Mouse (Mus musculus) T-cell, adult 2 months (primary cell): Measurements from ENCODE around the gene Lrg1.
A peak's percentile ranks its signal among the peaks of the same experiment; 100 is the strongest.
"Not testable (repeated sequence)": the region's sequence is repeated elsewhere in the genome, so short reads cannot be mapped to it uniquely, and the experiment has no call there.

Experiments
- DNase-seq: peaks from one replicate; pipeline ENCODE4 v3.0.0; 2022; ENCODE audit warnings: low spot score

Gene Lrg1

DNA sequence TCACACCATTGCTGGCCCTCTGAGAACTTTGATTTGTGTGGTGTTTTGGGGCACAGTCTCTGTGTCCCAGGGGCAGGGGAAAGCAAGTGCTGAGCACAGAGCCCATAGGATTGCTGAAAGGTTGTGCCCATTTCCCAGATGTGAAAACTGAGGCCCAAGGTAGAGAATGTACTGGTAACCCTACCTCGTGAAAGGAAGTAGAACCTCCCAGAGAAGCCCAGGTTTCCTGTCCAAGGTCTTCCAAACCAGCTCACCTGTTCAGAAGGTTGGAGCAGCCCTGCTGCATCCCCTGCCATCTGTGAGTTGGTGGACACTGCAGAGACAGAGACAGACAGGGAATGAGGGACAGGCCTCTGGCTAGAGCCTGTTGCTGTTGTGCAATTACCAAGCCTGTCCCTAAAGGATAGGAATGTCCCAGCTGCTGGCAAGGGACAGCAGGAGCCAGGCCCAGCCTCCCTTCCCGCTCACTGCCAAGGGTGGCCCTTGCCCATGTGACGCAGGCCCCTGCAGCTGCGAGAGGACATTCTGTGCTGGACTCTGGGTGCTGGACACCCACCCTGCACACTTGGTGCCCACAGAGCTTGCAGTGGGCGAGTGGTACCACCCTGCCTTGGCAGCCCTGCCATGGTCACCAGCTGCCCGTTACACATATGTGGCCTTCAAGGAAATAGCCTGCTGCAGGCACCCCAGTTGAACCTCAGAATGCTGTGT, 13.3 kb downstream of the Lrg1 start:
- DNase-seq = no peak

DNA sequence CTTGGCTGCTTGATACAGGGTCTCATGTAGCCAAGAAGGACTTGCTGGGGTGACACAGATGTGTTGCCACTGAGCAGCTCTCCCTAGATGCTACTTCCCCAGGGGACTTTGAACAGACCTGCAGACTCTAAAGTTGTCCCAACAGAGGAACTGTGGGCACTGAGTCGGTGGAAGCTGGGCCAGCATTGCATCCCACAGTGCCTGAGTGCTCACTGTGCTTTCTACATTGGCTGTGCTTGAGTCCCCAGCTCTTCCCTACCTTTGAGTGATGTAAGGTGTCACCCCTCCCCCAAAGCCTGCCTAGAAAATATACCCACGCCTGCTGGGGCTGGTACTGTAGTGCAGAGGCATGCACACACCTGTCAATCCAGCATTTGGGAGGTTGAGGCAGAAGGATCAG, 14.1 kb downstream of the Lrg1 start:
- no peak for DNase-seq

DNA sequence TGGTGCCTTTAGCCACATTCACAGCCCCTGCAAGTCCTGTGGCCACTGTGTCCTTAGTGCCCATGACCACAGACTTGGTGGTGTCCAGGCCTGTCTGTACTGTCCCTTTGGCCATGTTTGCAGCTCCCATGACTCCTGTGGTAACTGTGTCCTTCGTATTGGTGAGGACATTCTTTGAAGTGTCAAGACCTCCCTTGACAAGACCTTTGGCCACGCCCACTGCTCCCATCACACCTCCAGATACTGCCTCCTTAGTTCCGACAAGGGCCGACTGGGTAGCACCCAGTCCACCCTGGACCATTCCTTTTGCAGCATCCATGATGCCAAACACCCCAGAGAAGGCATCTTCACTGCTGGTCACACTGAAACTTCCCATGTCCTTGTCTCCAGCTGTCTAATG, 14.8 kb downstream of the Lrg1 start:
- no peak for DNase-seq

DNA sequence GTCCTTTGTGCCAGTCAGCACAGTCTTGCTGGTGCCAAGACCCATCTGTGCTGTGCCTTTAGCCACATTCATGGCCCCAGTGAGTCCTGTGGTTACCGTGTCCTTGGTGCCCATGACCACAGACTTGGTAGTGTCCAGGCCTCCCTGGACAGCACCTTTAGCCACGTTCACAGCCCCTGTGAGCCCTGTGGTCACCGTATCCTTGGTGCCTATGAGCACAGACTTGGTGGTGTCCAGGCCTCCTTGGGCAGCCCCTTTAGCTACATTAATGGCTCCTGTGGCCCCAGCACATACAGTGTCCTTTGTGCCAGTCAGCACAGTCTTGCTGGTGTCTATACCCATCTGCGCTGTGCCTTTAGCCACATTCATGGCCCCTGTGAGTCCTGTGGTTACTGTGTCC, 15.4 kb downstream of the Lrg1 start:
- not testable (repeated sequence) for DNase-seq

DNA sequence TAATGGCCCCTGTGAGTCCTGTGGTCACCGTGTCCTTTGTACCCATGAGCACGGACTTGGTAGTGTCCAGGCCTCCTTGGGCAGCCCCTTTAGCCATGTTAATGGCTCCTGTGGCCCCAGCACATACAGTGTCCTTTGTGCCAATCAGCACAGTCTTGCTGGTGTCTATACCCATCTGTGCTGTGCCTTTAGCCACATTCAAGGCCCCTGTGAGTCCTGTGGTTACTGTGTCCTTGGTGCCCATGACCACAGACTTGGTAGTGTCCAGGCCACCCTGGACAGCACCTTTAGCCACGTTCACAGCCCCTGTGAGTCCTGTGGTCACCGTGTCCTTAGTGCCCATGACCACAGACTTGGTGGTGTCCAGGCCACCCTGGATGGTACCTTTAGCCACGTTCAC, 17.0 kb downstream of the Lrg1 start:
- DNase-seq = not testable (repeated sequence)

DNA sequence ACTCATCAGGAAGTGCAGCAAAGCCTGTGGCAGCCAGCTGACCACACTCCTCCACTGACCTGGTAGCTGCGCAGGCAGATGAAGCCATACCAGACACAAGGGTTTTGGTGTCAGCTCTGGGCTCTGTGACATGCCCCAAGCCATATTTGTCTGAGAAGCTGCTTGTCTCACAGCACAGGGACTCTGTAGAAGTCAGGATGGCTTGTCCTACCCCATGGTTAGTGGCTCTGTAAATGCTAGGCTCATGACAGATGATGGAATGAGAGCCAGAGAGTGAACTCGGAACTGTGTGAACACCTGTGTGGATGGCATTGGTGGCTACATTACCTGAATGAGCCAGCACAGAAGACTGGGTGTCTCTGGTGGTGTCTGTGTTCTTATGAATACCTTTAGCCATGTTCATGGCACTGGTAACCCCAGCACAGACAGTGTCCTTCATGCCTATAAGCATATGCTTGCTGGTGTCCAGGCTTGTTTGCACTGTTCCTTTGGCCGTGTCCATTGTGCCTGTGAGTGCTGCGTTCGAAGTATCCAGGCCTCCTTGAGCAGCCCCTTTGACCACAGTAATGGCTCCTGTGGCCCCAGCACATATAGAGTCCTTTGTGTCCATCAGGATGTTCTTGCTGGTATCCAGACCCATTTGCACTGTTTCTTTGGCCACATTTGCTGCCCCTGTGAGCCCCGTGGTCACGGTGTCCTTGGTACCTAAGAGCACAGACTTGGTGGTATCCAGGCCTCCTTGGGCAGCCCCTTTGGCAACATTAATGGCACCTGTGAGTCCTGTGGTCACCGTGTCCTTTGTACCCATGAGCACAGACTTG, 18.1 kb downstream of the Lrg1 start:
- no peak for DNase-seq

DNA sequence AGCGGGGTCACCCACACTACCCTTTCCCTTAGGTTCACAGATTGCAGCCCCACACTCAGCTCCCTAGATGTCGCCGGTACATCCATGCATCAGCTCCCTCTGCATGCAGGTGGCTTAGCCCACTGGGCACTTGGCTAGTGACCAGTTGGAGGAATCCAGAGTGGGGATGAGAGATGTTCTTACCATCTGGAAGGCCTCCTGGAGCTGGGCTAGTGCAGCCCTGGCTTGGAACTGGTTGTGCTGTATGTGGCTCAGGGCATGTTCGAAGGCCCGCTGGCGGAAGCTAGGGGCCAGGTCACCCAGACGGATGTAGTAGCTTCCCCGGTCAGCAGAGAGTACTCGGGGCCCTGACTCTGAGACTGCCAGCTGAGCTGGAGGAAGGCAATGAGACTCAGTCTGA, 18.9 kb downstream of the Lrg1 start:
- no peak for DNase-seq

DNA sequence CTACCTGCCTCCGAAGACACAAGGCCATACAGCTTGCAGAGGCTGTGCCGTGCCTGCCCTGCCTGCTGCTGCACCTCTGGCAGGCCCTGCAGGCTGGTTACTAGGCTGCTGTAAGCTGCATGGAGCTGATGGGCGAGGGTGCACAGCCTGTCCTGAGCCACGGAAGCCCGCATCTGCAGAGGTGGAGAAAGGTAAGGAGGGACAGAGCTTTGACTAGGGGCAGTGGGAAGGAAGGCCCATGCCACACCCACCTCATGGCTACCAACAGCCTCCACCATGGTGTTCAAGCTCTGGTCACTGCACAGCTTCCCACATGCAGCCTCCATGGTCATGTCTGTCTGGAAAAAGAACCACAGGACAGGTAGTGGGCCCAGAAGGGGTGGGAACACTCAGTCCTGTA, 19.6 kb downstream of the Lrg1 start:
- DNase-seq = no peak

DNA sequence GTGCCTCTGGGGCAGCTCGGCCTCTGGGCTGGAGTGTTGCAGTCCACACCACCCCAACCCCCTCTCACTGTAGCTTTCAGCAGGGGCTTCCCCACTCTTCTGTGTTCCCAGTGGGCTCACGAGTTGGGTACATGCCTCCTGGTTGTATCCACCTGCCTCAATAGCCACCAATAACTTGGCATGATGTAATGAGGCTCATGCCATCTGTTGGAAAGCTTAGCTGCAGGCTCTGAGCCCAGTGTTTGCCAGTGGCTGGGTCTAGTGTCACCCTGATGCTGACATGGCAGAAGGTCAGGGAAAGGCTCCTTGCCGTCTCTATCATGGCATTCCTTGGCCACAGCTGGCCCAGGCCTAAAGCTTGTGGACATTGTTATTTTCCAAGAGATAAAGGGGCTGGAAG, 21.0 kb downstream of the Lrg1 start:
- no peak for DNase-seq

DNA sequence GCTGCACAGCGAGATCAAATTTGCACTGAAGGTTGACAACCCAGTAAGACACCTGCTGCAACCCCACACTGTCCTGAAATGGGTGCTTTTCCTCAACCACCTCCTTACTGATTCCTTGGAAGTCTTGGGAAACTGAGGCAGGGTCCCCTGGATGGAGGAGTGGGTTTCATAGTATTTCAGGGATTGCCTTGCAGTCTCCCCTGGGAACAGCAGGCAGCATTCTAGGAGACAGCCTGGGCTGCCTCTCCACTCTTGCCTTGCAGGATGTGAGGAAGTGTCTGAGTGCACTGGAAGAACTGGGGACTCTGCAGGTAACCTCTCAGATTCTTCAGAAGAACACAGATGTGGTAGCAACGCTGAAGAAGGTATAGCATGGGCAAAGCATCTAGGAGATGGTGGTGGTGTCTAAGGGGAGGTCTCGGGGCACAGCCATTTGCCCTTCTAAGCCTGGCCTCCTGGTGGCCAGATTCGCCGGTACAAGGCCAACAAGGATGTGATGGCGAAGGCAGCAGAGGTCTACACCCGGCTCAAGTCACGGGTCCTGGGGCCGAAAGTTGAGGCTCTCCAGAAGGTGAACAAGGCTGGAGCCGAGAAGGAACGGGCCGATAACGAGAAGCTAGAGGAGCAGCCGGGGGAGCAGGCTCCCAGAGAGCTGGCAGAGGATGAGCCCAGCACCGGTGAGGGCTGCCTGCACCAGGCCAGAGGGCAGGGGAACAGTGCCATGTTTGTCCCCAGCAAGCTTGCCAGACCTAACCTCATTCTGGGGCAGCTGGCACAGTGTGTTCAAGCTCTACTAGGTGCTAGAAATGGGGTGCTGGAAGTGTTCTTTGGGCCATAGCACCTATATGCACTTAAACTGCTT, 22.9 kb downstream of the Lrg1 start:
- no peak for DNase-seq

DNA sequence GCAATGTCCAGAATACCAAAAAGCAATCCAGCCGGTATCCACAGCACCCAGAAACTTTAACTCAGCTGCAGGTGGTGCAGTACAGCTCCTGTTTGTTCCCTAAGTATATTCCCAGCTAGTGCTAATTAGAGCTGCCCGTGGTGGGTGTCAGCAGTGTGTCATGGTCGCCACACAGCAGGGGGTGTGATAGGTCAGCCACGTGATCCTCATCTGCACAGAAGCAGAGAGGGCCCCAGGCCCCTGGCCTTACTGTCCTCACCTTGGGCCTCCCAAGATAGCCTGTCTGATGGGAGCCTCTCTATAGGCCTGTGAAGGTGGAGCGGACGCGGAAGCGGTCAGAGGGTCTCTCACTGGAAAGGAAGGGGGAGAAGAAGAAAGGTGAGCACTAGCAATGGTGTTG, 23.6 kb downstream of the Lrg1 start:
- DNase-seq = no peak

DNA sequence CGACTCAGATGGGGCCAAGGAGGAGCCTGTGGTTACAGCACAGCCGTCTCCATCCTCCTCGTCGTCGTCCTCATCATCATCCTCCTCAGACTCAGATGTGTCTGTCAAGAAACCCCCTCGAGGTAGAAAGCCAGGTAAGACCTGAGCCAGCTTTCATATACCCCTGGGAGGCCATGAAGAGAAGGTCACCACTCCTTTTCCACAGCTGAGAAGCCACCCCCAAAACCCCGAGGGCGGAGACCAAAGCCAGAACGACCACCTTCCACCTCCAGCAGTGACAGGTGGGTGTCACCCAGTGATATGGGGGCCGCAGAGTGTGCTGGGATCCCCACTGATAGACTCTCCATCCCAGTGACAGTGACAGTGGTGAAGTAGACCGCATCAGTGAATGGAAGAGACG, 24.9 kb downstream of the Lrg1 start:
- DNase-seq = no peak

DNA sequence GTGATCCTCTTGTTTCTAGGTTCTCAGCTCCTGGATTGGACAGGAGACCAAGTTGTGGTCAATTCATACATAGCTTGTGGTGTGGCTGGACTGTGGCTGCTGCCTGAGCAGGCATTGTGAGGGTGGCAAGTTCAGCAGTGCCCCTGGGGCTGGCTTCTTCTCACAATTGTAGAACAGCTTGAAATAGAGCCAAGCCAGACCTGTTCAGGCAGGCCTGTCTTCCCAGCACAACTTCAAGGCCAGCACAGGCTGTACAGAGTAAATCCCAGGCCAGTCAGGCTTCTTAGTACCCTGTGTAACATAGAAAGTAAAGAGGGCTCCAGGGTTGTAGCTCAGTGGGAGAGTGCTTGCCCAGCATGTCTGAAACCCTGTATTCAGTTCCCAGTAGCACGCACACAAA, 29.0 kb downstream of the Lrg1 start:
- no peak for DNase-seq

DNA sequence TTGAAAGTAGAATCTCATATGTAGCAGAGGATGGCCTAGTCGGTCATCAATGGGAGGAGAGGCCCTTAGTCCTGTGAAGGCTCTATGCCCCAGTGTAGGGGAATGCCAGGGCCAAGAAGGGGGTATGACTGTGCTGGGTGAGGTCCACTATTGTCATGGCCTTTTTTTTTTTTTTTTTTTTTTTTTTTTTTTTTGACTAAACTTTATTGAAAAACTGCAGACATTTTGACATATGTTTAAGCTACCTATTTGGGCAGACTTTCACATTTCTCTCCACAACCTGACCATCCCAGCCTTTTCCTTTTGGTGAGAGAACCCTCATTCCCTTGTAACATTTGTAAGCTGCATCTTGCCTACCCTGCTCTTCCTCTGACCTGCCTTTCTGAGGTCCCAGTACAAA, 29.5 kb downstream of the Lrg1 start:
- no peak for DNase-seq

DNA sequence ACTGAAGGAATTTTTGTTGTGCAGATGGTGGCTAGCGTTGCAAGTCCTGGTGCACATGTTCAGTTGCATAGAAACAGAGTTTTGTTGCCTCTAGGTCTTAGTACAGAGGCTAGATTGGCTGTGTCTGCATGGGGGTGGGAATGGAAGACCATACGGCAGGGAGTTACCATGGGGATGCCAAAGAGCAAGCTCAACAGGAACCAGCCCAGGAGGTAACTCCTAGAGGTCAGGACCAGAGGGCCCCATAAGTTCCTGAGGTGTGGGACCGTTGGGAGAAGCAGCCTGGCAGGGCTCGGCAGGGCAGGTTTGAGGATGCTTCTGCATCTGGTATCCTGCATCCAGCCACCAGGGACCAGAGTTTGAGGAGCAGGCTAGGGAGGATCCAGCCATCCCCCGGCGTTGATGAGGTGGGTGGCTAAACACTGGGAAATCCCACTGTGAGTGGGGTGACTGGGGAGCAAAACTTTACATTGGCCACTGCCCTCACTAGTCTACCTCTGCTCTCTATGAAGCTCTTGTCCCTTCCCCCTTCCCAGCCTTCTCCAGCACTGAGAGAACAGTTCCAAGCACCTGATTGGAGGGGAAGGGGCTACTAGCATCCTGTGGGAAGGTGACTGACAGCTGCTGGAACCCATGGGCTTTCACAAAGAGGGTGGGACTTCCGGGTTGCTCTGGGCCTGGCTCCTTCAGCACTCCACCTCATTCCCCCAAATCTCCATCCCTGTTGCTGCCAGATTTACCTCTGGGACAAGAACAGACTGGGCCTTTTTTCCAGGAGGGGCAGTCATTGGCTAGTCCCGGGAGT, 40.8 kb downstream of the Lrg1 start:
- DNase-seq = no peak

DNA sequence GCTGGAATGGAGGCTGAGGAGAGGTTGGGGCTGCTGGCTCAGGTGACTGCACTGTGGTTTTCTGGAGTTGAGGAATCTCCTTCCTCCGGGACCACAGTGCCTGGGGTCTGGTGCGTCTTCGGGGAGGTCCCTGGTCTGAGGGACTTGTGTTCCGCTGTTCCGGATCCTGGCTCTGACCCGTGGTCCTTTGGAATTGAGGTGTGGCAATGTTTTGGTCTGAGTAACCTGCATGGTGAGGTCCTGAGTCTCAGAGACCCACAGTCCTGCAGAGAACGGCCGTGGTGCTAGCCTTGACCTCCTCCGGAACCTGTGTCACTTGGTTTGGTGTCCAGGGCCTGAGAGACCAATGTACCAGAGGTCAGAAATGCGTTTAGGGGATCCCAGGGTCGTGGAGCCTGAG, 41.9 kb downstream of the Lrg1 start:
- no peak for DNase-seq

DNA sequence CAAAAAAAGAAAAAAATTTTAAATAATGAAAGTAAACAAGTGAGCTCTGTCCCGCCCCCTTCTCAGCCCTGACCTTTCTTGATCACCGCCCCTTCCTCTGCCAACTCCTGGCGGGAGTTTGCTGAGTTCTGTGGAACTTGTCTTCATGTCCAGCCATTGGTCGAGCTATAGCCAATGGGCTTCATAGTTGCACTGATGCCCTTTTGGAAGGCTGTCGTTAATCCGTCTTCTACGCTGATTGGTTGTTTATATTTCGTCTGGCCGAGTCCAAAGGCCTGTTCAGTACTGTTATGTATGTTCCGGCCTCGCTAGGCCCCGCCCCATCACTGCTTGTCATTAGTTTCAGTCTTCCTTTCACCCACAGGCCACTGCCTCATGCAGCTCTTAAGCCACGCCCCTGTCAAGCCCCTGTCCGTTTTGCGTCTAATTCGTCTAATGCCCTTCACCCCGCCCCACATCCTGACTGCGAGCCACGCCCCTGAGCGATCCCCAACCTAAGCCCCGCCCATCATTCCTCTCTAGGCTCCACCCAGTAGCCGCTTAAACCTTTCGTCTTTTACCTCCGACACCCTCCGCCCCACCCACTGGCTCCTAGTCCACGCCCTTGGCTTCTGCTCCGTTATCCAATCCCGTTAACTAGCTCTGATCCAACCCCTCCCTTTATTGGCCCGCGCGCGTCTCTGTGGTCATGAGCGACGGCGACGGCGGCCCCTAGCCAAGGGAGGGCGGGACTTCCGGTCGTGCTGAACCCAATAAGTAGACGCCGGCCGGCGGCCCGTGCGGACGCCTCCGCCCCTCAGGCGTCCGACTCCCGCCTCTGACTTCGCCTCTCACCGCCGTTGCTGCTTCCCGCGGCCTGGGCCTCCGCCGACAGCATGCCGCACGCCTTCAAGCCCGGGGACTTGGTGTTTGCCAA, 42.7 kb downstream of the Lrg1 start, which contains the start of gene Hdgfl2:
Gene Hdgfl2 (plus strand): TSS at position 755 of the 916 bp plus-strand sequence.
- peak; percentile 100 for DNase-seq

DNA sequence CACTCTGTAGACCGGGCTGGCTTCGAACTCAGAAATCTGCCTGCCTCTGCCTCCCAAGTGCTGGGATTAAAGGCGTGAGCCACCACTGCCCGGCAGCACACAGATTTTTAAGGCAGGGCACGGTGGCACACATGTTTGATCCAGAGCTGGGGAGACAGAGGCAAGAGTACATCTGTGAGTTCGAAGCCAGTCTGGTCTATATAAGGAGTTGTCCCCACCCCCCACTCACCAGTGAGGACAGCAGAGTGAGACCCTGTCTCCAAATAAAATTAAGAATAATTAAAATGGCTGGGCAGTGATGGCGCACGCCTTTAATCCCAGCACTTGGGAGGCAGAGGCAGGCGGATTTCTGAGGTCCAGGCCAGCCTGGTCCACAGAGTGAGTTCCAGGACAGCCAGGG, 43.4 kb downstream of the Lrg1 start:
- not testable (repeated sequence) for DNase-seq

DNA sequence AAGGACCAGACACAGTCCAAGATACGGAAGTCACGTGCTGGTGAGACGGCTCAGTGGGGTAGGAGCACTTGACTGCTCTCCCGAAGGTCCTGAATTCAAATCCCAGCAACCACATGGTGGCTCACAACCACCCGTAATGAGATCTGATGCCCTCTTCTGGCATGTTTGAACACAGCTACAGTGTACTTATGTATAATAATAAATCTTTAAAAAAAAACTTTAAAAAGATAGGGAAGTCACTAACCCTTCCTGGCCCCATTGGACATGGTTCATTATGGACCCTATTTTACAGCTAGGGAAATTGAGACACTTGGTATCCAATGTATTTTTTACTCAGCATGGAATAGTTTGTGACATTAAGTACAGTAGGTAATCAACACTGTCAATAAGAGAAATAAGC, 44.3 kb downstream of the Lrg1 start:
- no peak for DNase-seq

DNA sequence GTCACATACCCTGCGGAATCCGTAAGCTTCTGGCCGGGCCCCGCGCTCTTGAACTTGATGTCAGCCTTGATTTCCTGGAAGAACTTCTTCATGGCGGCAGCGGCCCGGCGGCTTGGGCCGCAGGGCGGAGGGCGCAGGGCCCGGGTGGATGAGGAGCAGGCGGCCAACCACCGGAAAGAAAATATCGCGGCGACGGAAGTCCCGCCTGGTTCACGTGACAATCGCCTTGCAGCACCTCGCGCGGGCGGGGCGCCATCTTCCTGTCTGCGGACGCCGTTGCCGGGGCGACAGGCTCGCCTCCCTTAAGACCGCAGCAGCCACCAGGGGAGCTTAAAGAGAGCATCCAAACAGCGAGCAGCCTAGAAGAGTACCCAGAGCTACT, 47.0 kb downstream of the Lrg1 start, which contains the start of gene Ubxn6:
Gene Ubxn6 (minus strand): TSS at position 202 of the 382 bp plus-strand sequence.
- peak; percentile 99 for DNase-seq
